Mouse (Mus musculus): ENCODE data around the gene Larp1. TPM values are rescaled to one million over a fixed set of nuclear protein-coding genes. Genes with fewer than 3 reads are reported as not detected.

Gene Larp1
- polyA plus RNA-seq (2014; fragmentation: Nextera tagmentation; extraction: Ambion mirVana) = 19.5 and 21.9 TPM in 2 replicates

- 0% methylated on average over 10 of the region's 84 CpGs for WGBS
- Histone ChIP-seq H3K9ac (ENCODE audit: low read depth, low read length) (peak within 1 kb of the TSS; percentile 96), H3K4me3 (ENCODE audit: low read depth, low read length) (peak within 1 kb of the TSS; percentile 97), H3K36me3 (ENCODE audit: control insufficient read depth, insufficient read depth, low read length) (no peaks in the 10 kb centered on the region), H3K4me2 (ENCODE audit: low read depth, low read length) (peak within 1 kb of the TSS; percentile 87), H3K9me3 (ENCODE audit: control insufficient read depth, low read length) (no peaks in the 10 kb centered on the region), H3K27ac (replicated peaks; ENCODE audit: low read depth, low read length) (peak within 1 kb of the TSS; percentile 91), H3K4me1 (ENCODE audit: control insufficient read depth, insufficient read depth, low read length) (peaks cover 11% of the 10 kb centered on the region), H3K27me3 (replicated peaks; ENCODE audit: control insufficient read depth, insufficient read depth, low read length) (no peaks in the 10 kb centered on the region)
- no peak for DNase-seq (ENCODE audit: low spot score)
- peak; percentile 22 for ATAC-seq (ENCODE audit: low read depth)
Observed at GRCm38 (mm10) chr11:58009051-58009515, at the start of gene Larp1. Larp1 (plus strand) TSS chr11:58009064.

DNA sequence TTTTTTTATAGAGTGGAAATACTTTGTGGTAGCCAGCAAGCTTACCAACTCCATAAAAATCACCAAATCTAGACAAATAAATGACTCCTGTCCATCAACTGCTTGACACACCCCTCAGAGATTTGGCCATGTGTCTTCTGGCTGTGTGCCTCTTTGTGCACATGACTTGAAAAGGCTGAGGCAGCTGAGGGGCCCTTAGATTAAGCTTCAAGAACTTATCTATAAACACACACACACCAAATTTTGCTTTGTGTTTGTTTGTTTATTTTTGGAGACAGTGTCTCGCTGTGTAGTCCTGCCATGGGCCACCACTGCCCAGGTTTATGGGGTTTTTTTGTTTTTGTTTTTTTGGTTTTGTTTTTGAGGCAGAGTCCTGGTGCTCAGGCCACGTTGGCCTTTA, 48.9 kb upstream of the Larp1 start:
- DNase-seq (ENCODE audit: low spot score) (no peak), ATAC-seq (ENCODE audit: low read depth) (no peak)
- Histone ChIP-seq H3K4me2 (ENCODE audit: low read depth, low read length) (no peak overlapping the region), H3K27ac (replicated peaks; ENCODE audit: low read depth, low read length) (no peak overlapping the region), H3K4me3 (ENCODE audit: low read depth, low read length) (no peak overlapping the region), H3K9ac (ENCODE audit: low read depth, low read length) (no peak overlapping the region), H3K9me3 (ENCODE audit: control insufficient read depth, low read length) (no peaks in the 10 kb centered on the region), H3K36me3 (ENCODE audit: control insufficient read depth, insufficient read depth, low read length) (no peaks in the 10 kb centered on the region), H3K4me1 (ENCODE audit: control insufficient read depth, insufficient read depth, low read length) (no peaks in the 10 kb centered on the region), H3K27me3 (replicated peaks; ENCODE audit: control insufficient read depth, insufficient read depth, low read length) (no peaks in the 10 kb centered on the region)
- 70% methylated on average over 2 of the region's 2 CpGs for WGBS

GRCm38 (mm10) chr11:57962382-57963285, 46.2 kb upstream of the Larp1 start:
- under 1% methylated on average over 40 of the region's 40 CpGs for WGBS
- H3K9me3 ChIP-seq (ENCODE audit: control insufficient read depth, low read length) = no peaks in the 10 kb centered on the region
- H3K9ac ChIP-seq (ENCODE audit: low read depth, low read length) = peak overlapping the region; percentile 59

GRCm38 (mm10) chr11:57963291-57963870, 45.5 kb upstream of the Larp1 start:
- peak overlapping the region; percentile 53 for H3K4me2 ChIP-seq (ENCODE audit: low read depth, low read length)
- no peaks in the 10 kb centered on the region for H3K4me1 ChIP-seq (ENCODE audit: control insufficient read depth, insufficient read depth, low read length)
- H3K27ac ChIP-seq (replicated peaks; ENCODE audit: low read depth, low read length) = no peak overlapping the region
- H3K4me3 ChIP-seq (ENCODE audit: low read depth, low read length) = peak overlapping the region; percentile 53
- 45% methylated on average over 9 of the region's 9 CpGs for WGBS
- H3K9me3 ChIP-seq (ENCODE audit: control insufficient read depth, low read length) = no peaks in the 10 kb centered on the region
- H3K36me3 ChIP-seq (ENCODE audit: control insufficient read depth, insufficient read depth, low read length) = no peaks in the 10 kb centered on the region
- H3K9ac ChIP-seq (ENCODE audit: low read depth, low read length) = 0 out of 2 replicates have a peak overlapping the region, but pooled peaks have one; percentile 59
- no peak for DNase-seq (ENCODE audit: low spot score)
- ATAC-seq (ENCODE audit: low read depth) = no peak
- no peaks in the 10 kb centered on the region for H3K27me3 ChIP-seq (replicated peaks; ENCODE audit: control insufficient read depth, insufficient read depth, low read length)

More at GRCm38 (mm10) chr11:57962382-57963285, 46.2 kb upstream of the Larp1 start:
- peak overlapping the region; percentile 53 for H3K4me2 ChIP-seq (ENCODE audit: low read depth, low read length)
- DNase-seq (ENCODE audit: low spot score) = peak; percentile 93
- peak; percentile 94 for ATAC-seq (ENCODE audit: low read depth)
- H3K27me3 ChIP-seq (replicated peaks; ENCODE audit: control insufficient read depth, insufficient read depth, low read length) = no peaks in the 10 kb centered on the region
- no peaks in the 10 kb centered on the region for H3K36me3 ChIP-seq (ENCODE audit: control insufficient read depth, insufficient read depth, low read length)
- H3K4me1 ChIP-seq (ENCODE audit: control insufficient read depth, insufficient read depth, low read length) = no peaks in the 10 kb centered on the region
- peak overlapping the region; percentile 53 for H3K4me3 ChIP-seq (ENCODE audit: low read depth, low read length)
- peak overlapping the region; percentile 64; the same call in 1 of the 2 replicates for H3K27ac ChIP-seq (replicated peaks; ENCODE audit: low read depth, low read length)

GRCm38 (mm10) chr11:57966630-57967029, 42.2 kb upstream of the Larp1 start:
- no peak overlapping the region for H3K9ac ChIP-seq (ENCODE audit: low read depth, low read length)
- no peak overlapping the region for H3K4me3 ChIP-seq (ENCODE audit: low read depth, low read length)
- H3K36me3 ChIP-seq (ENCODE audit: control insufficient read depth, insufficient read depth, low read length) = no peaks in the 10 kb centered on the region
- H3K9me3 ChIP-seq (ENCODE audit: control insufficient read depth, low read length) = no peaks in the 10 kb centered on the region
- H3K4me2 ChIP-seq (ENCODE audit: low read depth, low read length) = no peak overlapping the region
- H3K27ac ChIP-seq (replicated peaks; ENCODE audit: low read depth, low read length) = no peak overlapping the region
- 60% methylated on average over 7 of the region's 7 CpGs for WGBS
- ATAC-seq (ENCODE audit: low read depth) = 0 out of 2 replicates have a peak, but pooled peaks have one; percentile 13
- no peaks in the 10 kb centered on the region for H3K4me1 ChIP-seq (ENCODE audit: control insufficient read depth, insufficient read depth, low read length)
- peak; percentile 59 for DNase-seq (ENCODE audit: low spot score)
- H3K27me3 ChIP-seq (replicated peaks; ENCODE audit: control insufficient read depth, insufficient read depth, low read length) = no peaks in the 10 kb centered on the region

GRCm38 (mm10) chr11:57968301-57968700, 40.6 kb upstream of the Larp1 start:
- no peaks in the 10 kb centered on the region for H3K9me3 ChIP-seq (ENCODE audit: control insufficient read depth, low read length)
- no peak overlapping the region for H3K4me2 ChIP-seq (ENCODE audit: low read depth, low read length)
- no peak for ATAC-seq (ENCODE audit: low read depth)
- no peak overlapping the region for H3K27ac ChIP-seq (replicated peaks; ENCODE audit: low read depth, low read length)
- DNase-seq (ENCODE audit: low spot score) = no peak
- no peak overlapping the region for H3K9ac ChIP-seq (ENCODE audit: low read depth, low read length)
- WGBS = 73% methylated on average over 5 of the region's 5 CpGs
- H3K4me3 ChIP-seq (ENCODE audit: low read depth, low read length) = no peak overlapping the region
- H3K36me3 ChIP-seq (ENCODE audit: control insufficient read depth, insufficient read depth, low read length) = no peaks in the 10 kb centered on the region
- H3K27me3 ChIP-seq (replicated peaks; ENCODE audit: control insufficient read depth, insufficient read depth, low read length) = no peaks in the 10 kb centered on the region
- H3K4me1 ChIP-seq (ENCODE audit: control insufficient read depth, insufficient read depth, low read length) = no peaks in the 10 kb centered on the region

DNA sequence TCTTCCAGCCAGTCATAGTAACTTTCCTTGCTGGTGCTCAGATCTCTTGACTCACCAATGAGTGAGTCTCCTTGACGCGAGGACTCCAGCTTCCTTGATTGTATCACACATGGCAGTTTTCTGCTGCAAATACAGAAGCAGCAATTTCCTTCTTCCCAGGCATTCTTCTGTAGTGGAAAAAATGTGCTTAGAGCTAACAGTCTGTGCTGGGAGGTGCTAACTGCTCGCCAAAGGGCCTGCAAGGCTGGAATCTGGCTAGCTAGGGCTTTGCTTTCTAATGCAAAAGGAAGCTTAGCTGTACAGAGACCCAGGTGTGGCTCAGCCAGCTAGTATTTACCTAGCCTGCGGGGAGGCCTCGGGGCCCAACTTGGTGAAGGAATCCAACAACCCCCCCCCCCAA, 38.3 kb upstream of the Larp1 start:
- DNase-seq (ENCODE audit: low spot score) (peak; percentile 26), ATAC-seq (ENCODE audit: low read depth) (no peak)
- H3K27ac ChIP-seq (replicated peaks; ENCODE audit: low read depth, low read length) = no peak overlapping the region
- WGBS = 20% methylated on average over 5 of the region's 5 CpGs
- no peaks in the 10 kb centered on the region for H3K9me3 ChIP-seq (ENCODE audit: control insufficient read depth, low read length)
- H3K9ac ChIP-seq (ENCODE audit: low read depth, low read length) = no peak overlapping the region
- no peaks in the 10 kb centered on the region for H3K4me1 ChIP-seq (ENCODE audit: control insufficient read depth, insufficient read depth, low read length)
- no peaks in the 10 kb centered on the region for H3K36me3 ChIP-seq (ENCODE audit: control insufficient read depth, insufficient read depth, low read length)
- no peak overlapping the region for H3K4me2 ChIP-seq (ENCODE audit: low read depth, low read length)
- no peaks in the 10 kb centered on the region for H3K27me3 ChIP-seq (replicated peaks; ENCODE audit: control insufficient read depth, insufficient read depth, low read length)
- H3K4me3 ChIP-seq (ENCODE audit: low read depth, low read length) = no peak overlapping the region

GRCm38 (mm10) chr11:57973001-57973912, 35.6 kb upstream of the Larp1 start:
- no peaks in the 10 kb centered on the region for H3K36me3 ChIP-seq (ENCODE audit: control insufficient read depth, insufficient read depth, low read length)
- H3K9ac ChIP-seq (ENCODE audit: low read depth, low read length) = no peak overlapping the region
- H3K27ac ChIP-seq (replicated peaks; ENCODE audit: low read depth, low read length) = no peak overlapping the region
- ATAC-seq (ENCODE audit: low read depth) (peak; percentile 33; the same call in 1 of the 2 replicates), DNase-seq (ENCODE audit: low spot score) (no peak)
- no peaks in the 10 kb centered on the region for H3K4me1 ChIP-seq (ENCODE audit: control insufficient read depth, insufficient read depth, low read length)
- H3K9me3 ChIP-seq (ENCODE audit: control insufficient read depth, low read length) = no peaks in the 10 kb centered on the region
- 65% methylated on average over 13 of the region's 13 CpGs for WGBS
- H3K4me3 ChIP-seq (ENCODE audit: low read depth, low read length) = no peak overlapping the region
- H3K4me2 ChIP-seq (ENCODE audit: low read depth, low read length) = no peak overlapping the region
- H3K27me3 ChIP-seq (replicated peaks; ENCODE audit: control insufficient read depth, insufficient read depth, low read length) = no peaks in the 10 kb centered on the region
